Mouse (Mus musculus) forebrain, embryonic 16.5 days (tissue): ENCODE measurements around the gene Slc9a6. TPM values are rescaled to one million over a fixed set of nuclear protein-coding genes. Genes with fewer than 3 reads are reported as not detected.

ENCODE experiments used
- ATAC-seq: fragments of 200-750 bp; cut with Nextera tagmentation; 2 replicates; pipeline ENCODE4 v1.8.0; 2017; ENCODE audit warnings: mild to moderate bottlenecking, moderate library complexity
- H3K27ac ChIP-seq: fragments of 300-500 bp; sonication (generic); 2 replicates; pipeline ENCODE4 v1.5.1; 2014; ENCODE audit warnings: low read length, control low read depth
- H3K27me3 ChIP-seq: fragments of 300-500 bp; sonication (generic); replicated peaks from 2 replicates; pipeline ENCODE4 v1.6.1; 2014; ENCODE audit warnings: low read length; ENCODE audit not compliant: control insufficient read depth, insufficient read depth
- H3K36me3 ChIP-seq: fragments of 300-500 bp; sonication (generic); 2 replicates; pipeline ENCODE4 v1.6.1; 2014; ENCODE audit not compliant: control insufficient read depth, insufficient read depth
- H3K4me1 ChIP-seq: fragments of 300-500 bp; sonication (generic); replicated peaks from 2 replicates; pipeline ENCODE4 v1.6.1; 2014; ENCODE audit warnings: low read length; ENCODE audit not compliant: control insufficient read depth, insufficient read depth
- H3K4me2 ChIP-seq: fragments of 300-500 bp; sonication (generic); 2 replicates; pipeline ENCODE4 v1.6.1; 2014; ENCODE audit warnings: mild to moderate bottlenecking, low read length, control low read depth
- H3K4me3 ChIP-seq: fragments of 300-500 bp; sonication (generic); replicated peaks from 2 replicates; pipeline ENCODE4 v1.5.1; 2014; ENCODE audit warnings: mild to moderate bottlenecking, low read length, control low read depth
- H3K9ac ChIP-seq: fragments of 300-500 bp; sonication (generic); replicated peaks from 2 replicates; pipeline ENCODE4 v1.6.1; 2014; ENCODE audit warnings: low read depth, low read length, control low read depth
- H3K9me3 ChIP-seq: fragments of 300-500 bp; sonication (generic); 2 replicates; pipeline ENCODE4 v1.6.1; 2016; ENCODE audit warnings: low read length; ENCODE audit not compliant: control insufficient read depth
- WGBS: fragments of 180-500 bp; shearing (Covaris S2); extraction: QIAGEN DNeasy Blood & Tissue Kit; methylation state at CpG from one replicate; pipeline ENCODE4 v1.1.7; 2014; 5-methylcytosine and 5-hydroxymethylcytosine counted together
- polyA plus RNA-seq: library from polyadenylated mRNA; unstranded; fragments of >200 nt; fragmentation: Nextera tagmentation; extraction: Ambion mirVana; gene quantifications from 2 replicates; pipeline ENCODE4 v1.2.1, GENCODE M21; 2015

The Slc9a6 gene
- 53.3 and 54.4 TPM in 2 replicates for polyA plus RNA-seq

- peaks cover 6% of the 10 kb centered on the region for H3K4me1 ChIP-seq
- H3K4me3 ChIP-seq: peak within 1 kb of the TSS; percentile 51
- ATAC-seq: peak; percentile 98
- H3K27ac ChIP-seq: peak within 1 kb of the TSS; percentile 70
- 21% methylated on average over 31 of the region's 50 CpGs for WGBS
- H3K4me2 ChIP-seq: peak within 1 kb of the TSS; percentile 58
- H3K27me3 ChIP-seq: no peaks in the 10 kb centered on the region
- H3K9me3 ChIP-seq: no peaks in the 10 kb centered on the region
- no peaks in the 10 kb centered on the region for H3K36me3 ChIP-seq
- H3K9ac ChIP-seq: peak within 1 kb of the TSS; percentile 66
Observed at GRCm38 (mm10) chrX:56609623-56610317, at the start of gene Slc9a6. Slc9a6 (plus strand) TSS chrX:56609757.

- Histone ChIP-seq H3K27me3 (no peaks in the 10 kb centered on the region), H3K4me3 (no peak overlapping the region), H3K4me1 (no peaks in the 10 kb centered on the region), H3K36me3 (no peaks in the 10 kb centered on the region), H3K4me2 (no peak overlapping the region), H3K9me3 (no peaks in the 10 kb centered on the region), H3K27ac (no peak overlapping the region), H3K9ac (no peak overlapping the region)
- no peak for ATAC-seq
- WGBS: 25% methylated on average over 6 of the region's 6 CpGs
Observed at GRCm38 (mm10) chrX:56572465-56572864, 37.1 kb upstream of the Slc9a6 start.

GRCm38 (mm10) chrX:56578200-56578599, 31.4 kb upstream of the Slc9a6 start:
- Histone ChIP-seq H3K9ac (no peak overlapping the region), H3K27ac (no peak overlapping the region), H3K4me1 (no peaks in the 10 kb centered on the region), H3K9me3 (no peaks in the 10 kb centered on the region), H3K4me2 (no peak overlapping the region), H3K27me3 (no peaks in the 10 kb centered on the region), H3K4me3 (no peak overlapping the region), H3K36me3 (no peaks in the 10 kb centered on the region)
- WGBS: 65% methylated on average over 2 of the region's 2 CpGs
- peak; percentile 47; the same call in 1 of the 2 replicates for ATAC-seq

GRCm38 (mm10) chrX:56597219-56597886, 12.2 kb upstream of the Slc9a6 start:
- Histone ChIP-seq H3K27ac (peak overlapping the region; percentile 78), H3K27me3 (no peaks in the 10 kb centered on the region), H3K9ac (peak overlapping the region; percentile 74), H3K4me3 (peak overlapping the region; percentile 73), H3K4me1 (peaks cover 5% of the 10 kb centered on the region), H3K4me2 (peak overlapping the region; percentile 50), H3K36me3 (no peaks in the 10 kb centered on the region; the same call in 1 of the 2 replicates), H3K9me3 (no peaks in the 10 kb centered on the region)
- 16% methylated on average over 25 of the region's 25 CpGs for WGBS
- ATAC-seq: peak; percentile 71

- H3K36me3 ChIP-seq: no peaks in the 10 kb centered on the region; the same call in 1 of the 2 replicates
- H3K9me3 ChIP-seq: no peaks in the 10 kb centered on the region
- ATAC-seq: peak; percentile 99
- H3K27me3 ChIP-seq: no peaks in the 10 kb centered on the region
- peak within 1 kb of the TSS; percentile 73 for H3K4me3 ChIP-seq
- H3K4me1 ChIP-seq: peaks cover 5% of the 10 kb centered on the region
- 20% methylated on average over 44 of the region's 44 CpGs for WGBS
- peak within 1 kb of the TSS; percentile 55 for H3K4me2 ChIP-seq
- H3K9ac ChIP-seq: peak within 1 kb of the TSS; percentile 74
- peak within 1 kb of the TSS; percentile 78 for H3K27ac ChIP-seq
Observed at GRCm38 (mm10) chrX:56597887-56598640, 11.5 kb upstream of the Slc9a6 start, which contains the start of gene Mmgt1. Mmgt1 (minus strand) TSS chrX:56598069.

- Histone ChIP-seq H3K9ac (no peak overlapping the region), H3K27ac (no peak overlapping the region), H3K4me3 (no peak overlapping the region), H3K27me3 (no peaks in the 10 kb centered on the region), H3K36me3 (no peaks in the 10 kb centered on the region), H3K4me1 (peaks cover 6% of the 10 kb centered on the region), H3K9me3 (no peaks in the 10 kb centered on the region), H3K4me2 (no peak overlapping the region)
- WGBS: 60% methylated on average over 2 of the region's 2 CpGs
- no peak for ATAC-seq
Observed at GRCm38 (mm10) chrX:56606536-56606935, 3.0 kb upstream of the Slc9a6 start.

GRCm38 (mm10) chrX:56607032-56607710, 2.4 kb upstream of the Slc9a6 start:
- Histone ChIP-seq H3K27me3 (no peaks in the 10 kb centered on the region), H3K36me3 (no peaks in the 10 kb centered on the region), H3K4me2 (no peak overlapping the region), H3K9me3 (no peaks in the 10 kb centered on the region), H3K9ac (no peak overlapping the region), H3K4me3 (no peak overlapping the region), H3K4me1 (peaks cover 6% of the 10 kb centered on the region), H3K27ac (no peak overlapping the region)
- no peak for ATAC-seq
- WGBS: 85% methylated on average over 7 of the region's 7 CpGs

- no peak; the same call in 1 of the 2 replicates for ATAC-seq
- Histone ChIP-seq H3K4me3 (peak overlapping the region; percentile 51), H3K27me3 (no peaks in the 10 kb centered on the region), H3K36me3 (no peaks in the 10 kb centered on the region), H3K4me2 (peak overlapping the region; percentile 26), H3K9me3 (no peaks in the 10 kb centered on the region), H3K27ac (no peak overlapping the region), H3K4me1 (peaks cover 6% of the 10 kb centered on the region), H3K9ac (peak overlapping the region; percentile 66; the same call in 1 of the 2 replicates)
- 24% methylated on average over 7 of the region's 7 CpGs for WGBS
Observed at GRCm38 (mm10) chrX:56609285-56609622, 303 bp upstream of the Slc9a6 start.
